Mouse (Mus musculus): ENCODE measurements at regions not wholly inside any gene's neighbourhood (a gene's known extent, or its start where the extent isn't known, plus 50 kb on each side); places are given as distances from the start of the nearest gene placed in this dataset.

DNA sequence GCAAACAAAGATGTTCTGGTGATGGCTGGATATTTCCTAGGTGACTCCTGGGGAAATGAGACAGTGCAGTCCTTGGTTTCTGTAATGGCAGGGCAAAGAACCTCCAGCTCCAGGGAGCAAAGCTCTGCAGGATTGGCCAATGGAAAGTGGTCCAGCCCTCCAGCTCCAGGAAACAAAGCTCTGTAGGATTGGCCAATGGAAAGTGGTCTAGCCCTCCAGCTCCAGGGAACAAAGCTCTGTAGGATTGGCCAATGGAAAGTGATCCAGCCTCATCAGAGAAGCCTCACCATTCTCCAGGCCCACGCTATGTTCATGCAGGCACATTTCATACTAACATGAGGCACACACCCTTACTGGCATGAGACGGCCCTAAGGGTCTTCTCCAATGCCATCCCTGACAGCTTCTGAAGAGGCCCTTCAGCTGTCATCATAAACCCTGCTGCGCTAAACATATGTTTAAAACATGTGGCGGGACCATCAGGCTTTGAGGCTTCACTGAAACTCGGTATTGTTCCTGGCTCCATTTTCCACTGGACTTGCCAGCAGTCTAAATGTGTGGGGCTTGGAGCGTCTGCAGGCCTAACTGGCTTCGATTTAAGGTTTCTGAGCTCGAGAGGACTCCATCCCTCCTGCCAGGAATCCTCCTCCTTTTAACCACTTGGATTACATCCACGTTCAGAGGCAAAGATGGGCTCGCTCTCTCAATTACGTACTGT is 175.3 kb upstream of the Ccdc54 start:
- WGBS = 68% methylated on average over 11 of the region's 11 CpGs
- Histone ChIP-seq H3K27ac (ENCODE audit: insufficient read depth, low read depth, low read length) (no peak overlapping the region), H3K4me1 (ENCODE audit: control insufficient read depth, insufficient read depth, low read length) (no peaks in the 10 kb centered on the region), H3K4me3 (ENCODE audit: insufficient read depth, low read depth, low read length) (no peak overlapping the region)
- TF ChIP-seq CTCF (IDR thresholded peaks at IDR 0.05; ENCODE audit: insufficient read depth, low read depth, low read length) = no peak
- no peak for TF ChIP-seq POLR2A (IDR thresholded peaks at IDR 0.05; ENCODE audit: insufficient read depth, low read depth, low read length)

DNA sequence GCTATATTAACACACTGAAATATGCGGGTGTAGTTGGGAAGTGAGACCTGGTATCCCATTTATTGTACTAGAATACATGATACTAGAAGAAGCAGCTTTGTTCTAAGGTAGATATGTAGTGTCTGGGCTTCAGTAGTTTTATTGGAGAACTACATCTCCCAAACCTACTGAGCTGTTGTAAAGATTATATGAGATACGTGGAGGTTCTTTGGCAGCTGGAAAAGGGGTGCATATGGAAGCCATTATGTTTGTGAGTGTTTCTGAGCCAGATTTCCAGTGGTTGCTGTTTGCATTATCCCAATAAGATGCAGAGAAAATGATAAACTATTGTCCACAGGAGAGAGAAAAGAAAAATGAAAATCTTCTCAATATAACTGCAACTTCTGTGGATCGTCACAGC is 171.1 kb upstream of the Ccdc54 start:
- WGBS = 93% methylated on average over 3 of the region's 3 CpGs
- Histone ChIP-seq H3K4me3 (ENCODE audit: insufficient read depth, low read depth, low read length) (no peak overlapping the region), H3K27ac (ENCODE audit: insufficient read depth, low read depth, low read length) (no peak overlapping the region), H3K4me1 (ENCODE audit: control insufficient read depth, insufficient read depth, low read length) (no peaks in the 10 kb centered on the region)
- TF ChIP-seq CTCF (IDR thresholded peaks at IDR 0.05; ENCODE audit: insufficient read depth, low read depth, low read length) (no peak), POLR2A (IDR thresholded peaks at IDR 0.05; ENCODE audit: insufficient read depth, low read depth, low read length) (no peak)

DNA sequence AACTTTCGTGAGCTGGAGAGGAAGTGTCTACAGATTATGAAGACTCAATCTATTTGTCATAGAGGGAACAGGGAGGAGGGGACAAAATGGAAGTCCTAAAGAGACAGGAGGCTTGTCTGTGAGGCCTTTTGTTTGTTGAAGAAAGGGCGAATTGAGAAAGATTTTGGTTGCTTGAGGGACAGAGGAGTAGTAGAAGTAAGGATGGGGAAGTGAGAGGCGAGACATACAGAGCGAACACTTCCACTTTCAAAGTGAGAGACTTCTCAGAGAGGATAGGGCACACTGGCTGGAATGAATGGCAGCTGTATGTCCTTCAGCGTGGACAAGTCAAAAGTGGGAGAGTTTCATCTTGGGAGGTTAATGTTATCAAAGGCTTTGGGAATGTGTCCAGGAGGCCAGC is 169.0 kb upstream of the Ccdc54 start:
- TF ChIP-seq CTCF (IDR thresholded peaks at IDR 0.05; ENCODE audit: insufficient read depth, low read depth, low read length) (no peak), POLR2A (IDR thresholded peaks at IDR 0.05; ENCODE audit: insufficient read depth, low read depth, low read length) (no peak)
- no peak overlapping the region for H3K27ac ChIP-seq (ENCODE audit: insufficient read depth, low read depth, low read length)
- H3K4me1 ChIP-seq (ENCODE audit: control insufficient read depth, insufficient read depth, low read length) = no peaks in the 10 kb centered on the region
- WGBS = 89% methylated on average over 5 of the region's 5 CpGs
- no peak overlapping the region for H3K4me3 ChIP-seq (ENCODE audit: insufficient read depth, low read depth, low read length)

DNA sequence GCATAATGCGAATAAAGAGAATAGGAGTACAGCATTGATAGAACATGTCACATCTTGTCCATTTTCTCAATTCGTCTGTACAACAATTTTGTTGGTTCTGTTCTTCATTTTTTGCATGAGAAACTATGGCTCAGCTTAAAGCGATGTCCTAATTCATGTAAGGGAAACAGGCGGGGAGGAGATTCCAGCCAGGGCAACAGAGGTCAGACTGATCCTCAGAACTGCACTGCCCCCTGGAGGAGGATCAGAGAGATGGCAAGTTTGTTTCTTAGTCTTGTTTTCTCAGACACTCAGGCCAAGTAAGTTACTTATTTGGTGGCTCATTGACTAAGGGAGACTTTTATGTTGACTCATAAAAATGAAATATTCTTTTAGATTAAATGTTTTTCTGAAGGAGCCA is 165.7 kb upstream of the Ccdc54 start:
- Histone ChIP-seq H3K27ac (ENCODE audit: insufficient read depth, low read depth, low read length) (no peak overlapping the region), H3K4me1 (ENCODE audit: control insufficient read depth, insufficient read depth, low read length) (no peaks in the 10 kb centered on the region), H3K4me3 (ENCODE audit: insufficient read depth, low read depth, low read length) (no peak overlapping the region)
- 61% methylated on average over 4 of the region's 4 CpGs for WGBS
- no peak for TF ChIP-seq CTCF (IDR thresholded peaks at IDR 0.05; ENCODE audit: insufficient read depth, low read depth, low read length)
- TF ChIP-seq POLR2A (IDR thresholded peaks at IDR 0.05; ENCODE audit: insufficient read depth, low read depth, low read length) = no peak

DNA sequence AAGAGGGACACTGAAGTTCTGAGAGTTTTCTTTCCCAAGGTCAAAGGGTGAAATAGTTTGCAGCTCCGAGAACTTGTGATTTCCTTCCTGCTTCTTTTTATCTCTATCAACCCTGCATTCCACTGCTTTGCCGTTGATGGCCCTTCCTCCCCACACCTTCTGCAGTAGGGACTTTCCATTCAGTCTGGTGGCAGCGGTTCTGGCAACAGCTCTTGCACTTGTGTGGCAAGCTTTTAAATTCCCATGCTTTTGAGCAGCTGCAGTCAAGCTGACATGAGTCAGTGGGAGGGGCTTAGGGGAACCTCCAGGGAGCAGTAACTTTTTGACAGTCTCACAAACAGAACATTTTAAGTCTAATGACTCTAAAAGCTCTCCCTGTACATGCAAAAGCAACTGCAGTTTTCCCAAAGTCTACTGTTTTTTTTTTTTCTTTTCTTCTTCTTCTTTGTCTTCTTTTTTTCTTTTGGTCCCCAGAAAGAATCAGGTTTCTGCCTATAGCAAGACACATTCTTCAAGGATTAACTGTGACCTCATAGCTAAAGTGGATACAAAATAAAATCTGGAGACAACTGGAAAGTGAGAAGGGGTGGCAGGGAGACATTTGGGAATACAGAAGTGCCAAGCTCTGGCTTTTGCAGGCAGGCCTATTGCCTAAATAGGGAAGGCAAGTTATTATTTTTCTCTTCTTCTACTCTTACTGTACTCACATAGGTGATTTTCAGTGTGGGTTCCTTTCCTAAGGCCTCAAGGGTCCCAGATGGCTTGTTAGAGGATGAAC is 162.8 kb upstream of the Ccdc54 start:
- no peaks in the 10 kb centered on the region for H3K4me1 ChIP-seq (ENCODE audit: control insufficient read depth, insufficient read depth, low read length)
- 34% methylated on average over 3 of the region's 3 CpGs for WGBS
- TF ChIP-seq CTCF (IDR thresholded peaks at IDR 0.05; ENCODE audit: insufficient read depth, low read depth, low read length) = no peak
- no peak for TF ChIP-seq POLR2A (IDR thresholded peaks at IDR 0.05; ENCODE audit: insufficient read depth, low read depth, low read length)
- H3K27ac ChIP-seq (ENCODE audit: insufficient read depth, low read depth, low read length) = no peak overlapping the region
- H3K4me3 ChIP-seq (ENCODE audit: insufficient read depth, low read depth, low read length) = no peak overlapping the region

DNA sequence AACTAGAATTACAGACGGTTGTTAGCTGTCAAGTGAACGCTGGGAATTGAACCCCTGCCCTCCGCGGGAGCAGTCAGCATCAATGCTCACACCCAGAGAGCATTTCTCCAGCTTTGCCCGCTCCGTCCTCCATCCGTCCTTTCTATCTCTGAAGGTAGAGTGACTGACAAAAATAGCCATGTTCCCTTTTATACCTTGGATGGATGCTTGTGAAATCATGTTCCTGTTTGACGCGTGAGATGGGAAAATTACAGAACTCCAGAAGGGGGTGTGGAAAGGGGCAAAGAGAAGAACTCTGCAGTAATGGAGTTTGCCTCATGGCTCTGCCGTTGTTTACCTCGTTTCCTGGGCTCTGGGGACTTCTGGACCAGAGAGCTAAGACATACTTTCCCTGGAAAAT is 162.1 kb upstream of the Ccdc54 start:
- no peaks in the 10 kb centered on the region for H3K4me1 ChIP-seq (ENCODE audit: control insufficient read depth, insufficient read depth, low read length)
- TF ChIP-seq CTCF (IDR thresholded peaks at IDR 0.05; ENCODE audit: insufficient read depth, low read depth, low read length) (no peak), POLR2A (IDR thresholded peaks at IDR 0.05; ENCODE audit: insufficient read depth, low read depth, low read length) (no peak)
- H3K4me3 ChIP-seq (ENCODE audit: insufficient read depth, low read depth, low read length) = no peak overlapping the region
- 87% methylated on average over 11 of the region's 11 CpGs for WGBS
- H3K27ac ChIP-seq (ENCODE audit: insufficient read depth, low read depth, low read length) = no peak overlapping the region

DNA sequence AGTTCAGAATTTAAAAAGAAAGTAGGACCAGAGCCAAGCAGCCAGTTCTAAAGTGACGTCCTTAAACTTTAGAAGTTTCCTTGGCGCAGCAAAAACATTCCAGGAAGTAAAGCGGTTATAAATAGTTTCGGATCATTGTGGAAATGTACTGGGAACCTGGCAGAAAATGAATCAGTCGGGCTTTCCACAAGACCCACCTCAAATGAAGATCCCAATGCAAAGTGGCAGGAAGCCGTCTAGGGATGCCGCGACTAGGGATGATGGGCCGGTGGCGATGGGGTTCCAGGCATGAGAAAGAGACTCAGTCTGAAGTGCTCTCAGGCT is 161.3 kb upstream of the Ccdc54 start:
- H3K4me3 ChIP-seq (ENCODE audit: insufficient read depth, low read depth, low read length) = no peak overlapping the region
- 69% methylated on average over 10 of the region's 10 CpGs for WGBS
- TF ChIP-seq CTCF (IDR thresholded peaks at IDR 0.05; ENCODE audit: insufficient read depth, low read depth, low read length) (no peak), POLR2A (IDR thresholded peaks at IDR 0.05; ENCODE audit: insufficient read depth, low read depth, low read length) (no peak)
- no peak overlapping the region for H3K27ac ChIP-seq (ENCODE audit: insufficient read depth, low read depth, low read length)
- H3K4me1 ChIP-seq (ENCODE audit: control insufficient read depth, insufficient read depth, low read length) = no peaks in the 10 kb centered on the region

DNA sequence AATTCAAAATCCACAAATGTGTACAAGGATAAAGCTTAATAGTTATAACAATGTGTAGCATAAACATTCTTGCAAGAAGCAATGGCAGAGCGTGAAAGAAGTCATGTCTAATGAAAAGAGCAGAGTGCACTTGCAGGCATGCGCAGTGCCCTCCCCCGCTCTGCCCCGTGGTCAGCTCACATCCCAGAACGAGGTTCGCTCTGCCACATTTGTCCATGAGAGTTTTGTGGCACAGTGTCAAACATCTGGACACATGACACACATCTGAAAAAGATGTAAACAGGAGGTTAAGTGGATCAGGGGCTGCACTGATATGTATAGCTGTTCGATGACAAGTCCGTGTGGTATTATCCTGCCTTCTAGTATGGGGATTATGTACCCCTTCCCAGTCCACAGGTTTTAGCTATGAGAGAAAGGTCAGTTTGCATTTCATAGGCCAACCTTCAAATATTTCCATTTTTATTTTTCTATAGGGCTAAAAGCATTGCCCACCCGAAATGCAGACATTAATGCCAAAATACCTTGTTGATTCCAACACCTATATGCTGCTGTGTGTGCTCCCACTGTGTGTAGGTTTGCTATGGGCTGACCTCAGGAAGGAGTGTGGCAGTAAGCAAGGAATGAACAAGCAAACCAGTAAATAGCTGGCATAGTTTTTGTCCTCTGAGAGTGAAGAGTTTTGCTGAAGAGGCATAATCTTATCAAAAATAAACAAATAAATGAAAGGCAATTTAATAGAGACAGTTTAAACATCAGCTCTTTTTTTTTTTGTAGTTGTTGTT is 160.7 kb upstream of the Ccdc54 start:
- Histone ChIP-seq H3K4me1 (ENCODE audit: control insufficient read depth, insufficient read depth, low read length) (no peaks in the 10 kb centered on the region), H3K27ac (ENCODE audit: insufficient read depth, low read depth, low read length) (no peak overlapping the region), H3K4me3 (ENCODE audit: insufficient read depth, low read depth, low read length) (no peak overlapping the region)
- WGBS = 87% methylated on average over 9 of the region's 9 CpGs
- TF ChIP-seq CTCF (IDR thresholded peaks at IDR 0.05; ENCODE audit: insufficient read depth, low read depth, low read length) = no peak

DNA sequence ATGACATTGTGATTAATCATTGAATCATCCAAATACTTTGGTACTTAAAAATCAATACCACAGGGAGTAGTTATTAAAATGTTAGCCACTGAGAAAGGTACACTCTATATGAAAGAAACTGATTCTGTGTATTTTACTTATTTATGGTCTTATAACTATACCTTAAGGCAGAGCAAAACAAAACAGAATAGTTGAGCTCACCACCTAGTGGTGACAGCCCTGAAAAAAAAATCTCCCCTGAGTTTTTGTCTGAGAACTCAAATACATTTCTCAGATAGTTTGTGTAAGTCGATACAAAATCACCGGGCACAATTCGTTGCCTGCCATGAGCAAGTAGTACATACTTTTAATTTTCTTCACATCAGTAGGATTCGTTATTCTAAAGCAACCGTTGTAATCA is 156.7 kb upstream of the Ccdc54 start:
- H3K4me1 ChIP-seq (ENCODE audit: control insufficient read depth, insufficient read depth, low read length) = no peaks in the 10 kb centered on the region
- no peak for TF ChIP-seq POLR2A (IDR thresholded peaks at IDR 0.05; ENCODE audit: insufficient read depth, low read depth, low read length)
- TF ChIP-seq CTCF (IDR thresholded peaks at IDR 0.05; ENCODE audit: insufficient read depth, low read depth, low read length) = no peak
- WGBS = 94% methylated on average over 5 of the region's 5 CpGs
- no peak overlapping the region for H3K4me3 ChIP-seq (ENCODE audit: insufficient read depth, low read depth, low read length)
- no peak overlapping the region for H3K27ac ChIP-seq (ENCODE audit: insufficient read depth, low read depth, low read length)

Data from olfactory bulb, adult 2 months (tissue).